Mouse (Mus musculus) T-helper 17 cell (primary cell): ENCODE measurements around the gene Cd99l2.
"Not testable (repeated sequence)": the region's sequence is repeated elsewhere in the genome, so short reads cannot be mapped to it uniquely, and the experiment has no call there.

Source experiments
- in situ Hi-C, 2 experiments: fragments of 300-600 bp; cut with MboI, MseI; formaldehyde crosslinking; loops; 1 replicate in 1 of 2; 2 replicates in 1 of 2; pipeline ENCODE4 v1.15.1; 2025; ENCODE audit warnings: high pct_unique_total_duplicates in 2 of 2

The Cd99l2 gene

DNA sequence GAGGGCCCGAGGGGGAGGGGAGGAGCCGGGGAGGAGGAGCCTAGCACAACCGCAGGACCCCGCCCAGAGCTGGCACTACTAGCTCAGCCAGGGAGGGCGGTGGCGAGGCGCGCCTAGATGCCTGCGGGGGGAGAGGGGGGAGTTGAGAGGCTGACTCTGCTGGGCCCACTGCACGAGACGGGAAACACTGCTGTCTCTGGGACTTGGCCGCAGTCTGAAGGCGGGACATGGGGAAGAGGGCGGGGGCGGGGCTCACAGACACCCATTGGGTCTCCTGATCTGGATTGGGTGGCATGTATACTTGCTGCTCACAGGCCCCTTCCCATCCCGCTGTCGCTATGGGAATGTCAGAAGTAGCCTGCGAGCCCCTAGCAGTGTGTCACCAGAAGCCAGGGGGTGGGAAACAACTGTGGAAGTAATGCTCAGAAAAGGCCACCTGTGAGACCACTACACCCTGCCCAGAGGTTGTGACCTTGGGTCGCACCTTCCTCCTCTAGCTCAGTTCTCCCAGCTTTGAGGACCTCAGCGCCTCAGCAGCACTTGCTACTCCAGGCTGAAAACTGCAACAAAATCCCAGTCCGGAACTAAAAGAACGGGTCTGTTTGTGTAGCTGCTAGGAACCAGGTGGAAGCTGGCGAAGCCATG lies at the start of gene Cd99l2:
TSS of gene Cd99l2 (minus strand) at position 216 of the 645 bp plus-strand sequence.
- in situ Hi-C loops = no loop called here

DNA sequence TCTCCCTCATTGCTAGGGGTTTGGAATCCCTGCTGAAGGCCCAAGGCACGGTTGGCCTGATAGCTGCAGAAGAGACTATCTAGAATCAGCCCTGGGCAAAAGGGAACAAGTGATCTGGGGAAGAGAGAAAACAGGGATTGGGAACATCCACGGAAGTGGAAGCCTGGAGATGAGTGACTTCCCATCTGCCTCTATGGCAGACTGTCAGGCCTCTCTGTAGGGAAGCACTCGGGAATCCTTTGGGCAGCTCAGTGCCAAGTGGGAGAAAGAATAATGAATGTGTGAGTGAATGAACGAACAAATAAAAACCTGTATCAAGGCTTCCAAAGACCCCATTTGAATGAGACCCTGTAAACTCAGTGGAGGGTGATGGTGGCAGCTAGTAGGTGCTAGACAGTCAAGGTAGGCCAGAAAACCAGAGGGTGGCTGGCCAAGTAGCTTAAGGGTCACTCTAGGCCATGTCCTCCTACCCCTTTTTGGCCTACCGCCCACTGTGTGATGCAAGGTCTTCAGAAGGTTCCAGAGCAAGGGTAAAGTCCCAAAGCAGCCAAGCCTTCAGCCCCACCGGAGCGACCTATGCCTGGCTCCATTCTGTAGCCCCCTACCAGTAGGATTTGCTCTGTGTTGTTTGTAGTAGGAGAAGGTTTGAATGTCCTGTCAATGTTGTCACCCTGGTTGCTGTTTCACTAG lies 48.3 kb upstream of the Cd99l2 start:
- in situ Hi-C loops = no loop called here

DNA sequence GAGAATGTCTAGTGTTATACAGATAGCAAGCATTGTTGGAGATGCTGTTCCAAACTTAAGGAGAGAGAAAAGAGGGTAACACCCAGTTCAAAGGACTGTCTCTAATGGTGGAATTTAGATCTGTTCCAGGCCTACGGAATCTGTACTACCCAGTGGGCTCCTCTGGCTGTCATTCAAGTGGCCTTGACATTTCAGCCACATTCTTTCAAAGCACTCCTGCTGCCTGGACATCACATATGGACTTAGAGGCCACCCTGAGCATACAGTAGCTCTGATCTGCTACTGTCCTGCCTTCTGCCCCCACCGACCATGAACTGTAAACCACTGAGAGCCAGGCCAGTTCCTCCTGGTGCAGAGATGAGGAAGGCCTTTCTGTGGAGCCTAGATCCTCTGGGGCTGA lies 45.1 kb upstream of the Cd99l2 start:
- in situ Hi-C loops = no loop called here

GRCm38 (mm10) chrX:71534102-71534501 lies 41.5 kb upstream of the Cd99l2 start:
- in situ Hi-C loops = no loop called here

DNA sequence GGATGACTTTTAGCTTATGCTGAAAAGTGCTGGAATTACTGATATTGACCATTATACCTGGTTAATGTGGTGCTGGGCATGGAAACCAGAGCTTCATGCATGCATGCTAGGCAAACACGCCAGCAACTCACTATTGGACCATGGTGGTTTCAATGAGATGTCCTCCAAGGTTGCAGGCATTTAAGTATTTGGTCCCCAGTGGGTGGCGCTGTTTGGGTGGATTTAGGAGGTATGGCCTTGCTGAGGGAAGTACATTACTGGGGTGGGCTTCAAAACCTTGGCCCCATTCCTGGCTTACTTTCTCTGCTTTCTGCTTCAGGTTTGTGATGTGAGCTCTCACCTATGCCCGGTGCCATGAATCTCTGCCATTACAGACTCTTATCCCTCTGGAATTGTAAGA lies 40.0 kb upstream of the Cd99l2 start:
- in situ Hi-C loops = no loop called here

GRCm38 (mm10) chrX:71528646-71529045 lies 36.0 kb upstream of the Cd99l2 start:
- in situ Hi-C loops = no loop called here

GRCm38 (mm10) chrX:71528150-71528549 lies 35.5 kb upstream of the Cd99l2 start:
- in situ Hi-C loops = no loop called here

- in situ Hi-C loops = no loop called here
Observed at GRCm38 (mm10) chrX:71527461-71527860, 34.8 kb upstream of the Cd99l2 start.

DNA sequence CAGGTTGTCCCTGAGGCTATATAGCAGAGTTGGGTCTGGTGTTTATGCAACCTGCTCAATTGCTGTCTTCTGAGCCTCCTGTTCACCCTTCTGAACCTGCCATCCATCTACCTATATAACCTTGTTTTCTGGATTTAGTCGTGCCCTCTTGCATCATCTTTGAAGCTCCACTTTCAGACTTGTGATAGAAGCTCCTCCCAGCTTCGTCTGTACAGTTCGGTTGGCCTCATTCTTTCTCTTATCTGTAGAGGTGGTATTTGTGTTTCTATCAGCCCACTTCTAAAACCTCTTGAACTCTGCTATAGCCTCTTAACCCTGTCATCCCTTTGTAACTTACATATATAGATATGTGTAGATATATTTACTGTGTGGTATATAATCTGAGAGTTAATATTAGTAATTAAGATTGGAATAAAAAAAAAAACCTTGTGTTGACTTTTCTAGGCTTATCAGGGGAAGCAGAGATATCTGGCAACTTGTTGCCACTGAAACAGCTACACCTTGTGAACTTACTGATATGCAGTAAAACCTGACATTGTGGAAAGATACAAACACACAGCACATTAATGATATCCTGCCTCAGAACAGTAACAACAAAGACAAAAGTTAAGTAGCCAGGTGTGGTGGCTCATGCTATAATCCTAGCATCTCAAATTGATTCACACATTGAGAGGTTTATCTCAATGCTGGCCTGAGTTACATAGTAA lies 33.1 kb upstream of the Cd99l2 start:
- in situ Hi-C loops = no loop called here

DNA sequence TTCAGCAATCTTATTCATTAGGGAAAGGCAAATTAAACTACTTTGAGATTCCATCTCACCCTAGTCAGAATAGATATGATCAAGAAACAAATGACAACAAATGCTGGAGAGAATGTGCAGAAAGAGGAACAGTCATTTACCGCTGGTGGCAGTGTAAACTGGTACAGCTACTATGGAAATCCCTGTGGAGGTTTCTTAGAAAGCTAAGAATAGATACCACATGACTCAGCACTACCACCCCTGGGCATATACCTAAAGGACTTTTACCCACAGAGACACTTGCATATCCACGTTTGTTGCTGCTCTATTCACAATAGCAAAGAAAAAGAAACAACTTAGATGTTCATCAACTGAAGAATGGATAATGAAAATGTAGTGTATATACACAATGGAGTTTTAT lies 31.7 kb upstream of the Cd99l2 start:
- in situ Hi-C loops = no loop called here

- in situ Hi-C loops = no loop called here
Observed at GRCm38 (mm10) chrX:71522889-71523288, 30.2 kb upstream of the Cd99l2 start.

GRCm38 (mm10) chrX:71519252-71519651 lies 26.6 kb upstream of the Cd99l2 start:
- in situ Hi-C loops = loop anchor here in 1 of 2 experiments (10.0 kb wide), 1 partner anchor 296 kb away; the partner anchor contains the start of gene Vma21

DNA sequence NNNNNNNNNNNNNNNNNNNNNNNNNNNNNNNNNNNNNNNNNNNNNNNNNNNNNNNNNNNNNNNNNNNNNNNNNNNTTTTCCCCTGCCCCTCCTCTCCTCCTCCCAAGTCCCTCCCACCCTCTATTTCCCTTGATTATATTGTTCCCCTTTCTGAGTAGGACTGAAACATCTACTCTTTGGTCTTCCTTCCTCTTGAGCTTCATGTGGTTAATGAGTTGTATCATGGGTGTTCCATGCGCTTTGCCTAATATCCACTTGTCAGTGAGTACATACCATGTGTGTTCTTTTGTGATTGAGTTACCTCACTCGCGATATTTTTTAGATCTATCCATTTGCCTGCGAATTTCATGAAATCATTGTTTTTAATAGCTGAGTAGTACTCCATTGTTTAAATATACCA lies 13.9 kb upstream of the Cd99l2 start:
- in situ Hi-C loops = not testable (repeated sequence)

DNA sequence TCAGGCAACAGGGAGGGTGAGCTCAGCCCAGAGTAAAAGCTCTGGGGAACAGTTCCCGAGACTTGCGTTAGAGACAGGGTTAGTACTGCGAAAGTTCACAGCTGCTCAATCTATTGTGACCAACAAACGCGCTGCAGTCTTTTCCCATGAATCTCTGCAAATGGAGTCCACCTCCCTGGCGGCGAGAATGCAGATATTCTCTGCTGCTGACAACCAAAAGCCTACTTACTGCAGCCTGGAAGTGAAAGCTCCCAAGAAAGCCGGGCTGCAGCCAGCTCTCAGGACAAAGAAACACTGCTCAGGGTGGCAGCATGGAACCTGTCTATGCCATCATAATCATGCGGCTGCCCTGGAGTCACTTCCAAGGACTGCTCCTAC lies 619 bp upstream of the Cd99l2 start:
- in situ Hi-C loops = no loop called here

DNA sequence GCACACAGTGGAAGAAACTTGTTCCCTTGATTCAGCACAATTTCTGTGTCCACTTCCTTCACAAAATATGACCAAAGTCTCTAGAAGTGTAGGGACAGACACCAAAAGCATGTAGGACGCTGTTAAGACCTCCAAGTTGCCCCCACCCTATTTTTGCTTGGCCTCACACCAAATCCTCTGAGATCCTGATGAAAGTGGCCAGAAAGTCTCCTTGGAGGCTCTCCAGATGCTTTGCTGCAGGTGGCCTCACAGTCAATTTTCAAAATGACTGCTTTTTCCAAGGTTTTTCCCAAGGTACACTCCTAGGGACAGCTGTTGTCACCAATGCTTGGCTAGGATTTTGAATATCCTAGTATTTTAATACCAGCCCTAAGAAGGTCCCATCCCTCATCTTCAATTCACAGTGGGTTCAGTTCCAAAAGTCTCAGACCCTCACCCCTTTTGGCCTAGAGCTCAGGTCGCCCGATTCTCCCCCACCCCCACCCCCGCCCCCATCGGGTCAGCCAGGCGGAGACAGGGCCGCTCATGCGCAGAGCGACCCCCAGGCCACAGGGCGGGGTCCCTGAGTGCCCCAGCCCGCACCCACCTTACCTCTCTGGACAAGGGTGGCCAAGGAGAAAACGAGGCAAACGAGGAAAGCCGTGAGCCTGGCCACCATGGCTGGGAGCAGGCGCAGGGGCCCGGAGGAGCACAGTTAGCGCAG lies 567 bp downstream of the Cd99l2 start:
- in situ Hi-C loops = no loop called here

DNA sequence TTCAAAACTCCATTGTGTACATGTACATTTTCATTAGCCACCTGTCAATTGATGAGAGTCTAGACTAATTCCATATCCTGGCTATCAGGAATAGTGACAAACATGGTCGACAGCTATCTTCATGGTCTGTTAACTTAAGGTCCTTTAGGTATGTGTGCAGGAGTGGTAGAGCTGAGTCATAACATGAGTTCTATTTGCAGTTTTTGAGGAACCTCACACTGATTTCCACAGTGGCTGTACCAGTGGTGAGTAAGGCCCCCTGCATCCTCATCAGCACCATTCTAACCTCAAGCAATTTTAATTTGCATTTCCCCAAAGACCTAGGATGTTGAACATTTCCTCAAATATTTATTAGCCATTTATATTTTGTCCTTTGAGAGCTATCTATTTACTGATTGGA lies 3.3 kb downstream of the Cd99l2 start:
- in situ Hi-C loops = no loop called here

DNA sequence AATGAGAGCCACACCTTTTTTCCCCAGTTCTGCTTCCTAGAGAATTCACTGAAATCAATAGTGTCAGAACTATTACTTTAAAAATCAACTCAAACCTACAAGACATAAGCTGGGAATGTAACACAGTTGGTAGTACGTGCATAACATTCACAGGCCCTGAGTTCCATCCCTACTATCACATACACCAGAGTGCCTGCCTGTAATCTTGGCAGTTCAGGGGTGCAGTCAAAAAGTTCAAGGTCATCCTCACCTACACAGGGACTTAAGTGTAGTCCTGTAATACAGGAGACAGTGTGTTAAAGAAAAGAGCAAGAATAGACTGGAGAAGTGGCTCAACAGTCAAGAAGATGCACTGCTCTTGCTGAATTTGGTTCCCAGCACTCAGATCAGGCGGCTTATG lies 10.4 kb downstream of the Cd99l2 start:
- in situ Hi-C loops = no loop called here

- in situ Hi-C loops = no loop called here
Observed at GRCm38 (mm10) chrX:71475992-71476391, 16.7 kb downstream of the Cd99l2 start.

- in situ Hi-C loops = no loop called here
Observed at GRCm38 (mm10) chrX:71475497-71475896, 17.2 kb downstream of the Cd99l2 start.

DNA sequence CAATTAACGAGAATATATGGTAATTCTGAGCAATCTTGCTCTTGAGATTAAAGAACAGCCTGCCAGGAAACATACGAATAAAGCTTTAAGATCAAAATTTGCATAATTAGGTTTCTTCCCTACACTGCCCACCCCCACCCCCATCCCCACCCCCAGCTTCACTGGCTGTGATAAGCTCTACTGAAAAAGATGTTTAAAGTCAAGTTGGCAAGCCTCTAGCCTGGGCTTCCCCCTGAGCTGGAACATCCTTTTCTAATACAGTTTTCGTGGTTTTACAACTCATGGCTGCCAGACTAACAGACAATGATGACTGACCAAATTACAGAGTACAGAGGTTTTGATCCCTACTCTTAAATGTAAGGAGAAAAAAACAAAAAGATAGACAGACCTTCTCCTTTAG lies 17.6 kb downstream of the Cd99l2 start:
- in situ Hi-C loops = no loop called here

DNA sequence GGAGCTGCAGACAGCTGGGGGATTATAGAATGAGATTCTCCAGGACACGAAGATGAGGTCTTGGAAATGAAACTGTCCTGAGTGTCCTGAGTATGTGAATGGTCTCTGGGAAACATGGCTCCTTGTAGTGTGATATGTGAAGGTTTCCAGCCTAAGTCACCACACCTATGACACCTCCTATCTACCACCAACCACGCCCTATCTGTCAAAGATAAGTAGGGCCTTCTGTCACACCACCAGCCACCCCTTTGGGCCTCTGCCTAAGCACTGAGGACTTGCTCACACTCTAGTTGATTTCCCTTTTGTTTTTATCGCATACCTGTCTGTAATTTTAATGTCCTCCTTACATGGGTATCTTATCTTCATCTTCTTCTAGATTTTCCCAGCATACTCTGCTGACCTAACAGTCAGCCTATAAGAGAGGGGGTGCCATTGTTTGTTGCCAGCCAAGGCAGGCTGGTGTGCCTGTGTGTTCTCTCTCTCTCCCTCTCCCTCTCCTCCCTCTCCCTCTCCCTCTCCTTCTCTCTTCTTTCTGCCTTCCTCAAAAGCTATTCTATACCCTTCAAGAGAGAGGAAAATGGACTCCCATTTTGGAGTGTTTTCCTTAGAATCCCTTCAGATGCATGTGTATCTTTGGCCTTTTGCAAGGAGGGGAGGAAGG lies 18.2 kb downstream of the Cd99l2 start:
- in situ Hi-C loops = no loop called here
